Mouse (Mus musculus) hindbrain, embryonic 13.5 days (tissue): Measurements from ENCODE around the gene Zfp626. TPM values are rescaled to one million over a fixed set of nuclear protein-coding genes. Genes with fewer than 3 reads are reported as not detected.
"Not testable (repeated sequence)": the region's sequence is repeated elsewhere in the genome, so short reads cannot be mapped to it uniquely, and the experiment has no call there.

ENCODE experiments used
- ATAC-seq: fragments of 200-750 bp; cut with Nextera tagmentation; 2 replicates; pipeline ENCODE4 v1.8.0; 2017; ENCODE audit warnings: moderate TSS enrichment; ENCODE audit not compliant: low FRiP score
- H3K27ac ChIP-seq: fragments of 300-500 bp; sonication (generic); 2 replicates; pipeline ENCODE4 v1.5.1; 2015; ENCODE audit warnings: inconsistent platforms, mild to moderate bottlenecking, moderate library complexity
- H3K27me3 ChIP-seq: fragments of 300-500 bp; sonication (generic); 2 replicates; pipeline ENCODE4 v1.6.1; 2015; ENCODE audit warnings: mild to moderate bottlenecking, inconsistent platforms
- H3K36me3 ChIP-seq: fragments of 300-500 bp; sonication (generic); 2 replicates; pipeline ENCODE4 v1.6.1; 2015; ENCODE audit warnings: mild to moderate bottlenecking, inconsistent platforms
- H3K4me1 ChIP-seq: fragments of 300-500 bp; sonication (generic); replicated peaks from 2 replicates; pipeline ENCODE4 v1.6.1; 2015; ENCODE audit warnings: inconsistent platforms
- H3K4me2 ChIP-seq: fragments of 300-500 bp; sonication (generic); 2 replicates; pipeline ENCODE4 v1.6.1; 2015; ENCODE audit warnings: inconsistent platforms, mild to moderate bottlenecking, moderate library complexity
- H3K4me3 ChIP-seq: fragments of 300-500 bp; sonication (generic); 2 replicates; pipeline ENCODE4 v1.5.1; 2015; ENCODE audit warnings: mild to moderate bottlenecking, inconsistent platforms
- H3K9ac ChIP-seq: fragments of 300-500 bp; sonication (generic); 2 replicates; pipeline ENCODE4 v1.6.1; 2015; ENCODE audit warnings: mild to moderate bottlenecking, inconsistent platforms
- H3K9me3 ChIP-seq: fragments of 300-500 bp; sonication (generic); 2 replicates; pipeline ENCODE4 v1.6.1; 2016; ENCODE audit warnings: inconsistent platforms
- WGBS: fragments of 180-500 bp; shearing (Covaris S2); methylation state at CpG from one replicate; pipeline ENCODE4 v1.1.7; 2015; 5-methylcytosine and 5-hydroxymethylcytosine counted together
- polyA plus RNA-seq: library from polyadenylated mRNA; unstranded; fragments of >200 nt; fragmentation: Nextera tagmentation; extraction: Ambion mirVana; gene quantifications from 2 replicates; pipeline ENCODE4 v1.2.1, GENCODE M21; 2015

Gene Zfp626
- polyA plus RNA-seq = 1.9 and 2.3 TPM in 2 replicates

DNA sequence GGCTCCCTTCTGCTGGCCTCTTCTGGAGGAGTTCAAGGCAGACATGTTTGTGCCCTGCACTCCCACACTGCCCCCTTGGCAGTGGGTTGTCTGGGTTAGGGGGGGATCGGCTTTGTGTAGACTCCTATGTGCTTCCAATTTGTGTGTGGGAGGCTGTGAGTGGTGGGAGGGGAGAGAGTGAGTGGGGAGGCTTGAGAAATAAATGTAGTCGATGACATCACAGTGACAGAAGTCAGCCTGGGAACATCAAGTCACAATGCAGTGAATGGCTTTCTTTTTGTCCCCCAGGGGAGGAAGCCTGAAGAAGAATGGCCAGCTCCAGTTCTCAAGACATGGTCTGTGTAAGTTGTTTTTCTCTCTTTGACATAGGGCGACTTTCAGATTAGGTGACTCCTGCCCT, at the start of gene Zfp626:
Gene Zfp626 (plus strand): TSS at position 301 of the 400 bp plus-strand sequence.
- H3K27ac ChIP-seq, H3K4me2 ChIP-seq, H3K9me3 ChIP-seq, H3K9ac ChIP-seq, H3K27me3 ChIP-seq, ATAC-seq, H3K4me3 ChIP-seq: not testable (repeated sequence)
- Histone ChIP-seq H3K4me1 (peaks cover 14% of the 10 kb centered on the region), H3K36me3 (peaks cover 42% of the 10 kb centered on the region)
- WGBS = 93% methylated on average over 3 of the region's 3 CpGs

DNA sequence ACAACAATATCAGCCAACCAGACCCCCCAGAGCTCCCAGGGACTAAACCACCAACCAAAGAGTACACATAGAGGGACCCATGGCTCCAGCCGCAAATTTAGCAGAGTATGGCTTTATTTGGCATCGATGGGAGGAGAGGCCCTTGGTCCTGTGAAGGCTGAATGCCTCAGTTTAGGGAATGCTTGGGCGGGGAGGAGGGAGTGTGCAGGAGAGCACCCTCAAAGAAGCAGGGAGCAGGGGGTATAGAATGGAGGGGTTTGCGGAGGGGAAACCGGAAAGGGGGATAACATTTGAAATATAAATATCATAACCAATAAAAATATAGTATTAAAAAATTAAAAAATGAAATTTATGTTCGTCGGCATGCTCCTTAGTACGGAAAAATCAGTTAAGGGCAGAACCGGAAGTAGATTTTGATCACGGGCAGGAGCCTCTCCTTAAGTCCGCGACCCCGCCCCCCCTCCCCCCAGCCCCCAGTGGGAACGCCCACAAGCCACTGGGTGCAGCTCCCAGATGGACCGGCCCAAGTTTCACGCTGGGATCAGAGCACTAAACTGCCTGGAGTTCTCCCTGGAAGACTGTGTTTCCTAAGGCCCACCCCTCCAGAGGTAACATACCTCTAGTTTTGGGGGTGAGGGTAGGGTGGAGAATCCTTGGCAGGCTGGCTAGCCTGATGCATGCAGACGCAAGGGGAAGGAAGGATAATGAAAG, 41.7 kb upstream of the Zfp626 start:
- 0 out of 2 replicates have a peak, but pooled peaks cover 2% of the 10 kb centered on the region for H3K4me1 ChIP-seq
- WGBS = 21% methylated on average over 17 of the region's 17 CpGs
- no peaks in the 10 kb centered on the region for H3K27me3 ChIP-seq
- H3K4me2 ChIP-seq = peak overlapping the region; percentile 42
- H3K36me3 ChIP-seq = no peaks in the 10 kb centered on the region
- H3K4me3 ChIP-seq = peak overlapping the region; percentile 14
- H3K27ac ChIP-seq = no peak overlapping the region
- no peak for ATAC-seq
- H3K9me3 ChIP-seq = no peaks in the 10 kb centered on the region
- no peak overlapping the region; the same call in 1 of the 2 replicates for H3K9ac ChIP-seq

DNA sequence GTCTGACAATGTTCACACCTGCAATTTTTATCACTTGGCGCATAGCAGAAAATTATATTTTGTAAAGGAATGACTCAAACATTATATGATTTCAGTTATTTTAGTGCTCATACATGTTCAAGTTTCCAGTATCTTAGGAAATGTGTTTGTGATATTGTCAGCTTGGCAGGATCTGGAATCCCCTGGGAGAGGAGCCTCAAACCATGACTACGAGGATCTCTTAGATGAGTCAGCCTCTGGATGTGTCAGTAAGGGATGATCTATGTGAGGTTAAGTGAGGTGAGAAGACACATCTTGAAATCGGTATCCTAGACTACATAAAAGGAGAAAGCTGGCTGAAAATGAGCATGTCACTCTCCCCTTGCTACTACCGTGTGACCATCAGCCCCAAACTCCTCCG, 17.7 kb upstream of the Zfp626 start:
- H3K9me3 ChIP-seq = peaks cover 15% of the 10 kb centered on the region
- whole genome bisulfite sequencing = 91% methylated on average over 5 of the region's 5 CpGs
- no peaks in the 10 kb centered on the region for H3K27me3 ChIP-seq
- no peak overlapping the region for H3K9ac ChIP-seq
- H3K4me2 ChIP-seq = no peak overlapping the region
- ATAC-seq = no peak
- no peaks in the 10 kb centered on the region for H3K4me1 ChIP-seq
- H3K27ac ChIP-seq = no peak overlapping the region
- 0 out of 2 replicates have a peak, but pooled peaks cover 4% of the 10 kb centered on the region for H3K36me3 ChIP-seq
- no peak overlapping the region for H3K4me3 ChIP-seq

DNA sequence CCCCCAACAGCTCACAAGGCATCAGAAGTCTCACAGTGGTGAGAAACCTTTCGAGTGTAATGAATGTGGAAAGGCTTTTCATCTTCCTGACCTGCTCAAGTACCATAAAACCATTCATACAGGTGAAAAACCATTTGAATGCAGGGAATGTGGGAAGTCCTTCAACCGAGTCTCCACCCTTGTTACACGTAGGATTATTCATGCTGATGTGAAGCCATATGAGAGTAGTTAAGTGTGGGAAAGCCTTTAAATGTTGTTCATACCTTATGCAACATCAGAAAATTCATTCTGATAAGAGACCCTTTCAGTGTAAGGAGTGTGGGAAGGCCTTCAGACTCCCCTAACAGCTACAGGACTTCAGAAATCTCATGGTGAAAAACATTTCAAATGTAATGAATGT, 13.1 kb upstream of the Zfp626 start:
- not testable (repeated sequence) for ATAC-seq, H3K27me3 ChIP-seq
- 63% methylated on average over 3 of the region's 3 CpGs for WGBS

DNA sequence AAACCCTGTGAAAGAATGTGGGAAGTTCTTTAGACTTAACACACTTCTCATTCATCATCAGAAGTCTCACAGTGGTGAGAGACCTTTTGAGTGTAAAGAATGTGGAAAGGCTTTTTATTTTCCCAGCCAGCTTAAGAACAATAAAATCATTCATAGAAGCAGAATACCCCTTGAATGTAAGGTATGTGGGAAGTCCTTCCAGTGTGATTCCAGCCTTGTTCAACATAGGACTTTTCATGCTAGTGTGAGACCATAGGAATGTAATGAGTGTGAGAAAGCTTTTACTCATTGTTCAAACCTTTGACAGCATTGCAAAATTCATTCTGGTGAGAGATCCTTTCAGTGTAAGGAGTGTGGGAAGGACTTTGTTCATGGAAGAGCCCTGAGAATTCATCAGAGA, 12.4 kb upstream of the Zfp626 start:
- H3K36me3 ChIP-seq = no peaks in the 10 kb centered on the region
- no peak overlapping the region for H3K9ac ChIP-seq
- no peaks in the 10 kb centered on the region for H3K27me3 ChIP-seq
- H3K9me3 ChIP-seq = no peaks in the 10 kb centered on the region
- H3K4me3 ChIP-seq = no peak overlapping the region
- ATAC-seq = no peak
- no peak overlapping the region for H3K4me2 ChIP-seq
- peaks cover 8% of the 10 kb centered on the region for H3K4me1 ChIP-seq
- H3K27ac ChIP-seq = no peak overlapping the region

More for the DNA sequence above, 13.1 kb upstream of the Zfp626 start:
- not testable (repeated sequence) for H3K9me3 ChIP-seq, H3K4me3 ChIP-seq, H3K4me2 ChIP-seq, H3K9ac ChIP-seq, H3K36me3 ChIP-seq, H3K27ac ChIP-seq, H3K4me1 ChIP-seq

DNA sequence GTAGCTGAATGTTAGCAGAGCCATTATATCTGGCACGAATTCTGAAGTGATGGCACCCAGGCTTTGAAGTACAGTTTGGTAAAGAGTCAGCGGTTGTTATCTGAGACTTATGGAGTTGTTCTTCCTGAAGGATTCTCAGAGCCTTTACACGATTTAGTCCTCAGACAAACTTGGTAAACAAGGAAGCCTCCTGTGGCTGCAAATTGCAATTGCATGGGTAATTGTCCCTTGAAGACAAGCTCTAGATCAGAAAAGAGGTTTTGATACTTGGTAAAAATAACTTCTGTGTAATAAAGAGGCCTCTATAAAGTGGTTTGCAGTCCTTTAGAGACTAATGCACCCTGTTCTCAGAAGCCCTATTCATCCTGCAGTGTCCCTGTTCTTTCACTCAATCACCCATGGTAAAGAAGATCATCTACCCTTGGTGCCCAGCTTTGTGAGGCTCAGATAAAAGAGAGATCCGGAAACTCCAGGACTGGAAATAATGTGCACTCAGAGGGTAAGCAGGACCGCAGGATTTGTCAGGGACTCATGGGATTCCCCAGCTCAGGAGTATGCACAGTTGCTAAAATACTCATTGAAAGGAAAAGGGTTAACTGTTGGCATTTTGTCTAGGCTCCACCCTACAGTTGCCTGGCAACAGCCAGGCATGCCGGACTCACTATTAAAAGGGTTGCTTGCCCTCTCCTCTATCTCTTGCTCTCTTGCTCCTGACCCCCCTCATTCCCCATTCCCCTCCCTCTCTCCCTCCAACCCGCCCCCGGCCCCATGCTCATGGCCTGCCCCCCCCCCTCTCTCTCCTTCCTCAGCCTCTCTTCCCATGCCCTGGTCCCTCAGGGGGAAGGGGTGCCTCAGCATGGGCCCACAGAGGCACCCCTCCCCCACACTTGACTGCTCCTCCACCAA, 8.8 kb upstream of the Zfp626 start:
- Histone ChIP-seq H3K27ac (peak overlapping the region; percentile 66), H3K27me3 (no peaks in the 10 kb centered on the region), H3K4me3 (no peak overlapping the region), H3K9me3 (no peaks in the 10 kb centered on the region), H3K9ac (no peak overlapping the region), H3K4me1 (peaks cover 8% of the 10 kb centered on the region), H3K36me3 (no peaks in the 10 kb centered on the region), H3K4me2 (peak overlapping the region; percentile 25; the same call in 1 of the 2 replicates)
- peak; percentile 73 for ATAC-seq
- 25% methylated on average over 8 of the region's 8 CpGs for WGBS

DNA sequence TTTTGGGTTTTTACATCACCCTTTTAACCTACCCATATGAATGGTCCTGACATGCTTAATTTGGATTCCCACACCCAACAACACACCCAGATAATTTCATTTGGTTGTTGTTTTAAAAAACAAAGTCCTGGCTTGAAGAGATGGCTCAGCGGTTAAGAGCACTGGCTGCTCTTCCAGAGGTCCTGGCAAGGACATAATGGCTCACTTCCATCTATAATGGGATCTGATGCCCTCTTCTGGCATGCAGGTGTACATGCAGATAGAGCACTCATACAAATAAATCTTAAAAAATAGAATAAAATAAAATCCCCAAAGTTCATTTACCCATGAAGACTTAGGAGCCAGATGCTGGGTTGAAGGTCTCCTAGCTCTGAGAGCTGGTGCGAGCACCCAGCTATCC, 5.9 kb upstream of the Zfp626 start:
- H3K4me3 ChIP-seq = no peak overlapping the region
- no peak overlapping the region for H3K9ac ChIP-seq
- 52% methylated on average over 2 of the region's 2 CpGs for WGBS

DNA sequence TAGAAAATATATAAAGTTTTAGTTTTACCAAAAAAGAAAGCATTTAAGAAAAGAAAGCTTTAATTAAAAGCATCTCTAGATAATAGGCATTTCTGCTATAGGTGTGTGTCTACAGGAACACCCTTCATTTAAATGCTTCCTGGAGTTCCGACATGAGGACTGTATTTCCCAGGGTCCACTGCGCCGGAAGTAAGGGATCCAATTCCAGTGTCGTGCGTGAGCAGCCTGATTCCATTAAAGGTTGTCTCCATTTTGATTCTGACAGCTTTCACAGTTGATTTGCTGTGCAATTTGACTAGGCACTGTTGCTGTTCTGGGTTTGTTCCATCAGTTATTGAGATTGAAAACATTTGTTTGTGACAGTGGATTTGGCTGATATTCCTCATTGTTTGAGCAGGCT, 4.0 kb upstream of the Zfp626 start:
- Histone ChIP-seq H3K9ac (no peak overlapping the region), H3K4me3 (no peak overlapping the region), H3K4me2 (no peak overlapping the region), H3K9me3 (no peaks in the 10 kb centered on the region), H3K36me3 (peaks cover 6% of the 10 kb centered on the region), H3K4me1 (peaks cover 20% of the 10 kb centered on the region), H3K27ac (no peak overlapping the region), H3K27me3 (no peaks in the 10 kb centered on the region)
- WGBS = 82% methylated on average over 5 of the region's 5 CpGs
- no peak for ATAC-seq

More for the DNA sequence above, 5.9 kb upstream of the Zfp626 start:
- Histone ChIP-seq H3K9me3 (no peaks in the 10 kb centered on the region), H3K27ac (no peak overlapping the region), H3K4me2 (no peak overlapping the region), H3K27me3 (no peaks in the 10 kb centered on the region), H3K36me3 (no peaks in the 10 kb centered on the region), H3K4me1 (peaks cover 20% of the 10 kb centered on the region)
- ATAC-seq = no peak

DNA sequence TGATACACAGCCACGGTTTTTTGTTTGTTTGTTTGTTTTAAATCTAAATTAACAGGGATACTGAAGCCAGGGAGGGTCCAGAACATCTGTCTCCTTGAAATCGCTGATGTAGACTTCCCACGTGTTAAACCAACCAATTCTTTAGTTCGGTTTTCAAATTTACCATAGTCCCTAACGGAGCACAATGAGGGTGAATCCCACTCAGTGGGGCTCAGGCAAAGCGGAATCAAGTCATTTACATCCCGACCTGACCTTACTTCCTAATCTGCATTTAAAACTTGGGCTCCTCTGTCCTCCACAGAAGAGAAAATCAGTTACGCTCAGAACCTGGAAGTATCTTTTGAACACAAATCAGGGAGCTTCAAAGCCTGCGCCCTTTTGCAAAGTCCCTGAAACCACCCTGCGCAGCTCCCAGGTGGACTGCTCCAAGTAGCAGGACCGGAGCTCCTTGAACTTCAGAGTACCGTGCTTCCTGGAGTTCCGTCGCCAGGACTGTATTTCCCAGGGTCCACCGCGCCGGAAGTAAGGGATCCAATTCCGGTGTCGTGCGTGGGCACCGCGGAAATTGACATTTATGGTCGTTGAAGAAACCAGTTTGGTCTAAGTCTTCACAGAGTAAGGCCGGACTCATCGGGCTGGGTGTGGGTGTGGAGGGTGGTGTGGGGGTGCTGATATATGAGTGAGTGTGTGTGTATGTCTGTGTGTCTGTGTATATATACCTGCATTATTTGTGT, 2.5 kb upstream of the Zfp626 start:
- Histone ChIP-seq H3K36me3 (peaks cover 21% of the 10 kb centered on the region), H3K9ac (peak overlapping the region; percentile 84), H3K27me3 (no peaks in the 10 kb centered on the region), H3K9me3 (no peaks in the 10 kb centered on the region), H3K4me2 (peak overlapping the region; percentile 96), H3K4me3 (peak overlapping the region; percentile 79), H3K27ac (peak overlapping the region; percentile 53; the same call in 1 of the 2 replicates), H3K4me1 (peaks cover 14% of the 10 kb centered on the region)
- ATAC-seq = peak; percentile 91
- WGBS = under 1% methylated on average over 25 of the region's 25 CpGs

DNA sequence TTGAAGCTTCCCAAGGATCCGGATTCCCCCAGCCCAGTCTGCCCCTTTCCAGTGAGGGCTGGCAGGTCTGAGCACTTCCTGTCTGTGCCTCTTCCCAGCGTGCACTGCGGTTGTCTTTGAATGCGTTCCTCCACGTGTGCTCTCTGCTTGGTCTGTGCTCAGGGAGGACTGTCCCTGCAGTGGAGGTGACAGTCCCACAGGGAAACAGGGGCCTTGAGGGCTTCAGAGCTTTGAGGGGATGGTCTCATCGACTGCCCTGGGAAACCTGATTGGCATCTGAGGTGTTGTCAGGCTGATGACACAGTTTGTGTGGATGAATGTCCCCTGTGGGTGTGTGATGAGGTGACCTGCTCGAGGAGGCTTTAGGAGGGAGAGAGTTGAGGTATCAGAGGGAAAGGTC, 309 bp downstream of the Zfp626 start:
- not testable (repeated sequence) for H3K9me3 ChIP-seq, H3K27me3 ChIP-seq, ATAC-seq, H3K4me2 ChIP-seq, H3K27ac ChIP-seq, H3K9ac ChIP-seq, H3K4me3 ChIP-seq
- Histone ChIP-seq H3K4me1 (peaks cover 14% of the 10 kb centered on the region), H3K36me3 (peaks cover 46% of the 10 kb centered on the region)
- 84% methylated on average over 7 of the region's 7 CpGs for WGBS

DNA sequence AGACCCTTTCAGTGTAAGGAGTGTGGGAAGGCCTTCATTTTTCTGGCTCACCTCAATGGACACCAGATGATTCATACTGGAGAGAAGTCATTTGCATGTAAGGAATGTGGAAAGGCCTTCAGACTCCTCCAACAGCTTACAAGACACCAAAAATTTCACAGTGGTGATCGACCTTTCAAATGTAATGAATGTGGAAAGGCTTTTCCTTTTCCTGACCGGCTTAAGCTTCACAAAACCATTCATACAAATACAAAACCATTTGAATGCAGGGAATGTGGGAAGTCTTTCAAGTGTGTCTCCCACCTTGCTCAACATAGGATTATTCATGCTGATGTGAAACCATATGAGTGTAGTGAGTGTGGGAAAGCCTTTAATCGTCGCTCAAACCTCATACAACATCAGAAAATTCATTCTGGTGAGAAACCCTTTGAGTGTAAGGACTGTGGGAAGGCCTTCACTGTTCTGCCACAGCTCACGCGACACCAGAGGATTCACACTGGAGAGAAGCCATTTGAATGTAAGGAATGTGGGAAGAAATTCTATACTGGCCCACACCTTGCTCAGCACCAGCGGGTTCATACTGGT, 11.6 kb downstream of the Zfp626 start:
- Histone ChIP-seq H3K9ac (no peak overlapping the region), H3K4me1 (no peaks in the 10 kb centered on the region), H3K4me2 (no peak overlapping the region), H3K27me3 (no peaks in the 10 kb centered on the region), H3K4me3 (no peak overlapping the region), H3K9me3 (no peaks in the 10 kb centered on the region), H3K27ac (no peak overlapping the region), H3K36me3 (peaks cover 74% of the 10 kb centered on the region)
- ATAC-seq = no peak
- 95% methylated on average over 7 of the region's 7 CpGs for WGBS

DNA sequence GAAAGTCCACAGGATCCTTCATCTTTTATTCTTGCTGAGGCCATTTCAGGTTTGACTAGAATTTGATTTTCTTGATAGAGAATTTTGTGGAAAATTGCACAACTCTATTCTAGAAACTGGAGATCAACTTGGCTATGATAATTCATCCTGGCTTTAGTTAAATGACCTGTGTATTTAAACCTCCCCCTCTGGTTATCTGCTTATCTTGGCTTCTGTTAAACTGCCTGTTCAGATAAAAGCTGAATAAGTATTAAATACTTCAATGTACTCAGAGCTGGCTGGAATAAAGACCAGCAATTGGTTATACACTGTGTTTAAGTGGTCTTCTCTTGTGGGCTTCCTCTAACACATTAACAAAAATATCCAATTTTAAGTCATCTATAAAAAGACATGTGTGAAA, 15.6 kb downstream of the Zfp626 start:
- H3K9me3 ChIP-seq = peaks cover 3% of the 10 kb centered on the region; the same call in 1 of the 2 replicates
- no peak overlapping the region for H3K9ac ChIP-seq
- H3K4me1 ChIP-seq = no peaks in the 10 kb centered on the region
- H3K36me3 ChIP-seq = peaks cover 60% of the 10 kb centered on the region
- no peak overlapping the region for H3K4me3 ChIP-seq
- ATAC-seq = no peak
- H3K27me3 ChIP-seq = no peaks in the 10 kb centered on the region
- H3K4me2 ChIP-seq = no peak overlapping the region
- no peak overlapping the region for H3K27ac ChIP-seq
